Mouse (Mus musculus) kidney, adult 11 months (tissue): ENCODE results near the gene Wdr93.

Experiments
- DNase-seq: peaks from one replicate; pipeline ENCODE4 v3.0.0; 2022

The Wdr93 gene

GRCm38 (mm10) chr7:79803887-79804286, 60.9 kb downstream of the Wdr93 start:
- DNase-seq, result peak; percentile 42

- no peak for DNase-seq
These were observed 65.6 kb downstream of the Wdr93 start for GRCm38 (mm10) chr7:79808561-79808960.

GRCm38 (mm10) chr7:79810611-79811506, 67.9 kb downstream of the Wdr93 start, which contains the start of gene Mesp2:
TSS of gene Mesp2 (plus strand) at chr7:79810727.
- peak; percentile 56 for DNase-seq

GRCm38 (mm10) chr7:79813409-79813808, 70.4 kb downstream of the Wdr93 start:
- DNase-seq, result no peak

- no peak for DNase-seq
These were observed 75.4 kb downstream of the Wdr93 start for GRCm38 (mm10) chr7:79818321-79818720.

GRCm38 (mm10) chr7:79819515-79819914, 76.6 kb downstream of the Wdr93 start:
- no peak for DNase-seq

GRCm38 (mm10) chr7:79819996-79820395, 77.0 kb downstream of the Wdr93 start:
- no peak for DNase-seq

- DNase-seq, result no peak
These were observed 79.2 kb downstream of the Wdr93 start for GRCm38 (mm10) chr7:79822092-79822695.

GRCm38 (mm10) chr7:79828341-79828740, 85.4 kb downstream of the Wdr93 start:
- peak; percentile 77 for DNase-seq

- no peak for DNase-seq
These were observed 88.2 kb downstream of the Wdr93 start for GRCm38 (mm10) chr7:79831145-79831544.

- DNase-seq, result no peak
These were observed 88.6 kb downstream of the Wdr93 start for GRCm38 (mm10) chr7:79831585-79831984.

- no peak for DNase-seq
These were observed 90.0 kb downstream of the Wdr93 start for GRCm38 (mm10) chr7:79832980-79833379.

- DNase-seq, result no peak
These were observed 92.2 kb downstream of the Wdr93 start for GRCm38 (mm10) chr7:79835196-79835595.
